Mouse (Mus musculus): Measurements from ENCODE around the gene Dvl1.

- TF ChIP-seq CTCF (IDR thresholded peaks at IDR 0.05; ENCODE audit: control insufficient read depth, insufficient read depth, insufficient read length), result no peak
- TF ChIP-seq USF1 (IDR thresholded peaks at IDR 0.05; ENCODE audit: low read depth), result no peak
- TF ChIP-seq CEBPB (IDR thresholded peaks at IDR 0.05; ENCODE audit: low read depth), result no peak
- TF ChIP-seq MYOD1 (IDR thresholded peaks at IDR 0.05; ENCODE audit: control insufficient read depth, insufficient read length, low read depth), result no peak
Measured at GRCm38 (mm10) chr4:155856881-155857280, 9.7 kb downstream of the Dvl1 start.
